Mouse (Mus musculus) adrenal gland, postnatal 10 days (tissue): ENCODE data around the gene Wfdc18. TPM values are rescaled to one million over a fixed set of nuclear protein-coding genes. Genes with fewer than 3 reads are reported as not detected.
A peak's percentile ranks its signal among the peaks of the same experiment; 100 is the strongest.

ENCODE experiments used
- DNase-seq: peaks from one replicate; pipeline ENCODE4 v3.0.0; 2021; ENCODE audit warnings: mixed read lengths
- long read RNA-seq, 2 experiments: library from polyadenylated mRNA; stranded (forward); transcript quantifications; one replicate each; pipeline ENCODE4 v2.0.0; 2021
- total RNA-seq, 2 experiments: library from RNA; stranded (reverse); gene quantifications; 2 replicates each; pipeline ENCODE4 v1.2.3; 2021

Wfdc18 gene
- not detected for total RNA-seq
- long read RNA-seq, experiment 1, result 0 reads
- long read RNA-seq, experiment 2, result 0 reads

DNA sequence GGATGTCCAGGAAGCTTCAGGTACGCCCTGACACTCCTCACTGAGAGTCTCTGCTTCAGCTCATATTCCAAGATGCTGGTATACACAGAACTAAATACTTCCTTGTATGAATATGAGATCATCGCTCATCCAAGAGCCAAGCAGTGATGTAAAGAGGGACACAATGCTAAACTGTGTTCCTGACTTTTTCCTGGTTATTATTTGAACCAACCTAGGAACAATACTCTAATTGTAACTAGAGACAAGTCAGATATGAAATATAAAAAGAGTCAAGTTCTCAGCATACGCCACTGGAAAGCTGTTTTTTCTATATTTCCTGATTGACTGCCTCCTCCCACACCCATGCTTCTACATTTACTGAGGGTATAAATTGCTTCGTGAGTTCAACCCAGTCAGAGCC is at the start of gene Wfdc18:
Wfdc18 (plus strand) TSS at position 301 of the 400 bp plus-strand sequence.
- no peak for DNase-seq

DNA sequence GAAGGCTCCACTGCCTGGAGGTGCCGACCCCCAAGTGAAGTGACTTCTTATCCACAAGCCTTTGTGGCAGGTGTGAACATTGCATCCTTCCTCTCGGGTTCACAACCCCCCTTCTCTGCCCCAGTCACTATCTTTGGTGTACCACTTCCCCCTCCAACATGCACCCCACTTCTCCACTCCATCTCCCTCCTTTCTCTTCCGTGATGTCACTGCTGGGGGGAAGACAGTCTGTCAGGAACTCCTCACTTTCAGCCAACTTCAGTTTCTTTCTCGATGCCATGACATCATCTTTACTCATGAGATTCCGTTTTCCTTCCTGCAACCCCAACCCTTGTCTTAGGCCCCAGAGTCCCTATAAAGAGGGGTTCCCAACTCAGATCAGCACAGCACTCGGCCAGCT is 46.6 kb upstream of the Wfdc18 start, which contains the start of gene Ccl4:
Ccl4 (plus strand) TSS at position 381 of the 400 bp plus-strand sequence.
- DNase-seq, result no peak

DNA sequence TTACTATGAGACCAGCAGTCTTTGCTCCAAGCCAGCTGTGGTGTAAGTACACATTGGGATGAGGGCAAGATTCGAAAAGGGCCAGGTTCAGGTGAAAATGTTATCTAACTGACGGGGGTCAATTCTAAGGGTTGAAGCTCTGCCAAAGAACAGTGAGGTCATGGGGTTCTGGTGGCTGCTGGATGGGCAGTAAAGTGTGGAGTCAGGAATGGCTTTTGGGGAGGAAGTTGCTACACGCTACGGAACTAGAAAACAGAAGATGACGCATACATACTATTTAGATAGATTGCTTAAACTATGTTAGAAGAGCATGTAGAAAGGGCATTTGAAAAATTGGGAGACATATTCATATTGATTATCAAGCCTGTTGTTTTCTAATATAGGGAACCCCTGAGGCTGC is 45.3 kb upstream of the Wfdc18 start:
- no peak for DNase-seq

DNA sequence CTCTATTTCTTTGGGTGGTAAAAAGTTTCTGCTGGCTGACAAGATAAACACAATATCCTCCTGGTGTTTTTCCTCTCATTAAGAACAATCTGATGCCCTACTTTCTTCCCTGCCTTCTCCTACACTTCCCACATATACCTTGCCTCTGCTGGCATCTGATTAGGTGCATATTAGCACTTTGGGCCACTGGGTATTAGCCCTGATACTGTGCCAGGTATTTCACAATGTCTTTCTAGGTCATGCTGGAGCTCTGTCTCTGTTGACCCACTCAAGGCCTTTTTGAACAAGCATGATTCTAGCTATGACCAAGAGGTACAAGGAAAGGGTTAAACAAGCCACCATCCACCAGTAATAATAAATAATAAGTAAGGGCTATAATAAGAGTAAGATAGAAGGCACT is 37.1 kb upstream of the Wfdc18 start:
- peak; percentile 36 for DNase-seq

DNA sequence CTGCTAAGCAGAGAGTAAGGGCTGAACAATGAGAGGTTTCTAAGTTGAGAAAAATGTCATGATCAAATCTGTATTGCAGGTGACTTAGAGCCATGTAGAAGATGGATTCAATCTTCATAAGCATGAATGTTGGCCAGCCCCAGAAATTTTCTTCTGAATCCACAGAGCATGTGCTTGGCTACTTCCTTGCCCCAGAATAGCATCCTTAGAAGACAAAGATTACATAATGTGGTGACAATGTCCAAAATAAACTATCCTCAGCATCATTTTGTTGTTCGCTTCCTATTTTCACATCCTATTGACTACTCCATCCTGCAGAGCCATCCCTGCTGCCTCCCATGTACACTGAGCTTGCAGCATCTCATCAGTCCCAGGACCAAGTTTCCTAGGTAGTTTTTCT is 33.1 kb upstream of the Wfdc18 start:
- DNase-seq, result no peak

DNA sequence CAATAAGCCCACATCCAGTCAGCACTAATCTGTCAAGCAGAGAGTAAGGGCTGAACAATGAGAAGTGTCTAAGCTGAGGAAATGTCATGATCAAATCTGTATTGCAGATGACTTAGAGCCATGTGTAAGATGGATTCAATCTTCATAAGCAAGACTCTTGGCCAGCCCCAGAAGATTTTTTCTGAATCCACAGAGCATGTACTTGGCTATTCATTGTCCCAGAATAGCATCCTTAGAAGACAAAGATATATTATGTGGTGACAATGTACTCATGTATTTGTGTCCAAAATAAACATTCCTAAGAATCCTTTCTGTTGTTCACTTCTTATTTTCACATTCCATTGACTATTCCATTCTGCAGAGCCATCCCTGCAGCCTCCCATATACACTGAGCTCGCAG is 18.9 kb upstream of the Wfdc18 start:
- no peak for DNase-seq

DNA sequence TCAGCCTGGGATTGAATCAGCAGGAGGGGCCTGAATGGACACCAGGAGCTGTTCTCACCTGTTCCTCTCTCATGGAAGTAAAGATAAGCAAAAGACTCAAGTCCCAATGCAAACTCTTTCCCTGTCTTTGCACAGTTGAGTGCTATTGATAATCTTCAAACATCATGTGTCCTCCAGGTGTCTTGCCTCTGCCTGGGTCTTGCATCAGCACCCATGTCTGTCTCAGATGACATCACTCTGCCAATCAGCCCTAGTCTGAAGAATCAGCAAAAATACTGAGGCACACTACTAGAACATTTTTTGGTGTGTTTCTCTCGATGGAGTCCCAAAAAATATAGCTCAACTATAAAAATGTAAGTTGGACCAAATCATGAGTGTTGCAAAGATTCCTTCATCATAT is 16.8 kb upstream of the Wfdc18 start:
- DNase-seq, result no peak

DNA sequence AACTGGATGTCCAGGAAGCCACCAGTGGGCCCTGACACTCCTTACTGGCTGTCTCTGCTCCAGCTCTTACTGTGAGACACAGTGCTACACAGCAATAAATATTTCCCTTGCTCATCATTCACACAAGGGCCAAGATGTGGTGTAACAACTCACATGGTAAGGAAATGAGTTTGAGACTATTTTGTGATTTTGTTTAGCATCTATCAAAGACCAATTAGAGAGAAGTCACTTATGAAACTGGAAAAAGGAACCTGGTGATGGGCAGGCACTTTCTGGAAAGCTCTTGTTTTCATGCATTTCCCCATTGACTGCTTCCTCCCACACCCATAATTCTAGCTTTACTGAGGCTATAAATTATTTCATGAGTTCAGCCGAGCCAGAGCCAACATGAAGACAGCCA is 5.1 kb upstream of the Wfdc18 start, which contains the start of gene Wfdc17:
Wfdc17 (plus strand) TSS at position 287 of the 400 bp plus-strand sequence.
- no peak for DNase-seq

DNA sequence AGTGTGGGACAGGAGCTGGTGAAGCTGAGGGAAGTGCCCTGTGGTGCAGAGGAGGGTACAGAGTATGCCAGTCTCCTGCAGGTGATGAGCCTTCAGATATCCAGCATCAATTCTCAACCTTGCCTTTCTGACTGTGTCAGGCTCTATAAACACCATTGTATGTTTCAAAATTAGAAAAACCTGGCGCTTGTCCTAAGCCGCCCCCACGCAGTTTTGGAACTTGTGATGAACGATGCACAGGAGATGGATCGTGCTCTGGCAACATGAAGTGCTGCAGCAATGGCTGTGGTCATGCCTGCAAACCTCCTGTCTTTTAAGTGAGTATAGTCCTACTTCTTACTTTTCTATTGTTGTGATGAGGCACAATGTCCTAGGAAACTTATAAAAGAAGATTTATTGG is 868 bp downstream of the Wfdc18 start:
- DNase-seq, result no peak

DNA sequence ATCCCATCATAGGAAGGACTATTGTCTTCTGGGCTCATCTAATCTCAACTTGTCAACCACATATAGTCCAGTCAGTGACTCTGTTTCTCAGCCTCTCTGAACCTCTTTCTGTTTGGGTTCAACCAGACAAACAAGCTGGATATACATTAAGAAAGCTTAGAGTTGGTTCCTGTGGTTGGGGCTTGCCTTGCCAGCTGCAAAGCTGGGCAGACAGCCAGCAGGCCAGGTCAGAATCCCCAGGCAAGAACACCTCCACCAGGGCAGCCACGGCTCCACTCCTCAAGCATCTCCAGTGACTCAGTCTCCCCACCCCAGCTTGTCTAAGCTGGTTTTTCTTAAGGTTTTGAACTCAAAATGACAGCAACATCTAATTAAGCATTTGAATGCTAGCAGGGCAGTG is 3.9 kb downstream of the Wfdc18 start:
- DNase-seq, result no peak

DNA sequence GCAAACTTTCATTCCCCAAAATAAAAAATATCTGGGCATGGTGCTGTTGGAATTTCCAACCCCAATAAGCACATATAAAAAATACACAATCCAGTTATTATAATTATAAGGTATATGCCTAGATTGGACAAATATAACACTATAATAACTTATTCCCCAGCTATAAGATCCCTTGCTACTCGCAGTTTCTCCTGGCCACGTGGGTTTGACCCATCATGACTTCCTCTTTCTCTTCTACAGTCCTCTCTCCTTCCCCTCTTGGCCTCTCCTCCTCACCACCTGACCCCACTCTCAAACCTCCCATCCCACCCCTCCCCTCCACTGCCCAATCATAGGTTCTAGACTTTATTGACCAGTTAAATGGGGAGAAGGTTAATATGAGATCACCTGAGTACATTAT is 5.1 kb downstream of the Wfdc18 start:
- DNase-seq, result no peak

DNA sequence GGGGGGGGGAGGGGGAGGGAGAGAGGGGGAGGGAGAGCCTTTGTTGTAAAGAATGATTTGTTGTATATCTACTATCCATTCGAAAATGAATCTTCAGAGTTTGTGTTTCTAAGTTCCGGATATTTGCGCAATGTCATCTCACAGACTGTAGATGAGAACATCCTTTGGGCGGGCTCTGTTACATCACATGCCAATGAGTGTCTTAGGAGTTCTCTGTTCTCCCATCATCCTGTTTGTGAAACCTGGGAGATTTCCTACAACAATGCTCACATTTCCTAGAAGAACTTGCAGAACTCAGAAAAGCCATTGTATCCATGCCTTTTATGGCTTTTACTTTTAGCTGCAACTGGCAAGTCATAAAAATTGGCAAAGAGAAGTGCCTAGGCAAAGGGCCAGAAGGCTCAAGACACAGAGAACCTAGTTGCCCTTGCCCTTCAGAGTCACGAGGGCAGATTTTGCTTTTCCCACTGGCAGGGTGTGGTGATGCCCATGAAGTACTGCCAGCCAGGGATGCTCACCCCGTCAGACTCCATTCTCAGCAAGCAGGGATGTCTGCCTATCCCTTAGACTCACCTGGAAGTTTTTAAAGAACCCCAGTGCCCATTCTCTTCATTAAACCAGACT is 8.3 kb downstream of the Wfdc18 start:
- peak; percentile 59 for DNase-seq

DNA sequence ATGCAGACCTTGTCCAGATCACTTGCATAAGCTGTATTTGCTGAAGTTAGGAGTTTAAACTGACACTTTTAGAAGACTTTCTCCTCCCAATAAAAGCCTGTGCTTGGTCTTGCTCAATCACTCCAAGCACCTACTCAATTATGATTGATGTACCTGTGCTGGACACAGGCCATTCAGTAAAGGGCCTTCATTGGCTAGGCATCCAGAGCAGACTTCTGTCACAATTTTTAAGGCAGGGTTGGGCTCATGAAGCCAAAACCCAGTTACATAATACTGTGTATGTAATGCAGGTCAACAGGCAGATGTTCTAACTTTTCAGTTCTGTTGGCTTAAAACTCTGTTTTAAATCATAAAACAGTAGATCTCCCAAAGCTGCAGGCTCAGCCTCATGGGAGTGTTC is 12.0 kb downstream of the Wfdc18 start:
- DNase-seq, result no peak

DNA sequence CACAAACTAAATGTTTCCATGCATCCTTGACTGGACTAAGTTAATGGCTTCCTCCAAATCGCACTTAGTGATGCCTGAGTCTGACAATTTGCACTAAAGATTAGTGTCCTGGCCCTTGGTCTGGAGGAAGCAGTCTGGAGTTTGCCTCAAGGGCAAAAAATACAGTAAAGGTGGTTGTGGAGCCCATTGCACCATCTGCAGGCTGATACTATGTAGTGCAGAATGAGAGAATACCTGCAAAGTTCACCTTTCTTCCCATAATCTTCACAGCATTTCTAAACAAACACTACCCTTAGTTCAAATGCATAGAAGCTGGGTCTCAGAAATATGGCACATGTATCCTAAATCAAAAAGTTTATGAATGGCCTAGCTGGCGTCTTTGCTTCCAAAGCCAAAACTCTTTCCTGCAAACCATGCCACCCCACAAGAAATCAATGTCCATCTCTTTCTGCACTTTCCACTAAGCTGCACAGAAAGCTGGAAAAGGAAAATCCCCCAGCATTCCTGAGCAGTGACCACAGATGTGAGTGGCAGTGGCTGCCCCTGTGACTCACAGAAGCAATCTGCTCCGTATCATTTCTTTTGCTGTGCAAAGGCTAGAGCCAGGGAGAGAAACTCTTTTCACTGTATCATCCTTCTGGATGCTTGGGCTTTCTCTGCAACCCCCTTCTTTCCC is 20.1 kb downstream of the Wfdc18 start:
- no peak for DNase-seq

DNA sequence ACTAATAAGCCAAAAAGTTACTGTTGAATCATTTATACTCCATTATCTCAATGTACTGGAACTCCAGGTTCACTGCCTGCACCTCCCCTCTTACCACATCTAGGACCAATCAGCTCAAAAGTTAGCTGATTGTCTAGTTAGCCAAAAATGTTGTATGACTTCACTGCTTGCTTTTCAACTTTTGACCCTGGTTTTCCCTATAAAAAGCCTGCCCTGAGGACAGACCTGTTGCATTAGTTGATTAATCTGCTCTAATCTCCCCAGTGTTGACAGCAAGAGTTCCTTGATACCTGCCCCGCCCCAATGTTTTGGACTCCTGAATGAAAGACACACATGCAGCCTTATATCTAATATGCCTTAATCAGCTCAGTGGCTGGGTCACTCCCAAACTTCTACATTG is 22.3 kb downstream of the Wfdc18 start:
- DNase-seq, result no peak

DNA sequence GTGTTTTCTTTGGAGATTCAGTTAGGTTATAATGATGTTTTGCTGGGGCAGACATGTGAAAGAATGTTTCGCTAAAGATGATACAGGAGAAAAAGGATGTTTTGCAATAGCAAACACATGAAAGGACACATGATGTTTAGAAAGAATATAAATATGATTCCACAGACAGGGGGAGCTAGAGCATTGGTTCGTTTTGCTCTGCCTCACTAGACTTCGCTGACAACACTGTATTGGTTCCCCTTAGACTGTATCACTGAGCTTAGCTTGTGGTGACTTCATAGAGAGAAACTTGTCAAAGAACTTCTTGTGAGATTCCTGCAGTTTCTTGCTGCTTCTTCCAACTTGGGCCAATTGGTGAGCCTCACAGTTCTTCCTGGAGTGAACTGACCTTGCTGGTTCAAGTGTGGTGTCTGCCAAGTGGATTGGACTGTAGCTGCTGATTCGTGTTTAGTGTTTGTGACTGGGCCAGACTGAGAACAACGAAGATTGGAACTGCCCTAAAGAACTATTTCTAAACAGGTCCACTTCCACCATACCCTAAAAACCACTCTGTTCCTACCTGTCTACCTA is 24.3 kb downstream of the Wfdc18 start:
- DNase-seq, result no peak

DNA sequence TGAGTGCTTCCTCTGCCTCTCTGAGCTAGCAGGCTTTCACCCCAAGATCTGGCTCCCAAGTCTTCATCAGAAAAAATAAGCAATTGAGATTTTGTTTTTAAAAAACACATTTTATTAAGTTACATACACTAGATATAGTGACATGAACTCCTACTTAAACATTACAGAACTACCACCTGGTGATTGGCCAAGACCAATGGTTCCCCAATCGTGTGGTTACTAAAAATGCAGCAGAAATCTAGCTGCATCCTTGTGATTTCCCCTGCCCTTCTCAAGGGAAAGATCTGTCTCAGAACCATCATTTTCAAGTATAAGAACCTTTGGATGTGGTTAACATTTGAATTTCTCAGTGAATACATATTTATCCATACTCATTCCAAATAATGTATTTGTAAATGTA is 25.4 kb downstream of the Wfdc18 start:
- no peak for DNase-seq

DNA sequence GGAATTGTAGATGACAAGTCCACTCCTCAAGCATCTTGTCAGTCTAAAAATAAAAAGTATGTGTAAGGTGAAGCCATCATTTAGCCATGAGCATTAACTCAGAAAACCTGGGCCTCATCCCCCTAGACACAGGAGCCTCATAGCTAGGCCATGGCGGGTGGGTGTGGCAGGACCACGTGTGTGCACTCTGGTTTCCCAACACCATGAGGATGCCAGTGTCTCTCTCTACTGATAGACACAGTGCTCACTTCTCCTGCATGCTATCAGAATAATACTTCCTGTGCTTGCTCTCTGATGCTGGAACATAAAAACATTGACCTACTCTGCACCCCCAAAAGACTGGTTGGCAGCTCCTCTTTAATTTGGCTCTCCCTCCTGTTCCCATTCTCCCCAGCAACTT is 27.1 kb downstream of the Wfdc18 start:
- DNase-seq, result no peak

DNA sequence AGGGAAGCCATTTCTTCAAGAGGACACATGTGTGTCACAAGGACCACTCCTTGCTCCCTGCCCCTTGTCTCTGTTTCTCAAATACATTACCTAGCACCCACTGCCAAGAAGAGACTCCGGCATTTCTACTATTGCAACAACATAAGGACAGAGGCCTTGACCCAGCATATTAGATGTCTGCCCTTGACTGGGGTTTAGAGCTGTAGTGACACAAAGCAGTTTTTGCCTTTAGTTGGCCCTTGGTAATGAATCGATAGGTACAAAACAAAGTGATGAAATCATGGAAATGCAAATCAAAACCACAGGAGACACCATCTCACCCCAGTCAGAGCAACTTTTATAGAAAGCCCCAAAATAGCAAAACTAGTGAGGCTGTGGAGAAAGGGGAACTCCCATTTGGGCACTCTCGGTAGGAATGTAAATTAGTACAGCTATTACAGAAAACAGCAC is 28.3 kb downstream of the Wfdc18 start:
- no peak for DNase-seq

DNA sequence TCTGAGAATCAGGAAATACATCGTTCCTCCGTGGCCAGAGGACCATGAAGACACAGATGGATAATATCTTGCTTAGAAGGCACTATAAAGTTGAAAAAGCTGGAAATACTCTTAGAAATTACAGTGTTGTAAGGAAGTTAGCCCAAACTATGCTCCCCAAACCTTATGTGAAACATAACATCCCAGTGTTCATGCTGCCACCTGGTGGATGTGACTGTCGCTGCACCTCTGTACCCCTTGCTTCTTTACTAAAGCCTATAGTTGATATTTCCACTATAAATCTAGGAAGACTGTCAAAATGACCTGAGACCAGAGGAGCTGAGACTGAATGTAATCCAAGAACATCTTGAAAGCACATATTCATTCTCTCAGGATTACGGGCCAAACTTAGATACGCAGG is 30.4 kb downstream of the Wfdc18 start:
- peak; percentile 85 for DNase-seq

DNA sequence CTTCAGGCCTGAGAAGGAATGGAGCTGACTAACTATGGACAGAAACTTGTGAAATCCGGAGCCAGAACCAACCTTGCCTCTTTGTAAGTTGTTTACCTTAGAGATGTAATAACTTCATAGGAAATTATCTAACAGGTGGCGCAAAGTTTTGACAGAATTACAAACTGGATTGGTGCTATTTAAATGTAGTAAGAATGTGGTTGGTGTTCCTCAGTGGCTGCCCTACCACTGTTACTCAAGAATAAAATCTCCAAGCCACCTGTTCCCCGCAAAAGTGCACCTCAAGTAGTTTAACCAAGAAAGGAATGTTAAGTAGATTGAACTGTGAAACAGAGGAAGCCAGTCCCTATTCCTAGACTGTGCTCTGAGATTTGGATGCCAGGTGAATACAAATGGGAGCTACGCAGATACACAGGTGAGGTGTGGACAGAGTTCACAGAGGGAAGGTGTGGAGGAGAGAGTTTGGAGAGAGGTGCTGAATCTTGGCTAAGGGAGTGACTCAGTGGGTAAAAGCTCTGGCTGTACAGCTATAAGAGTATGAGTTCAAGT is 31.7 kb downstream of the Wfdc18 start:
- no peak for DNase-seq

DNA sequence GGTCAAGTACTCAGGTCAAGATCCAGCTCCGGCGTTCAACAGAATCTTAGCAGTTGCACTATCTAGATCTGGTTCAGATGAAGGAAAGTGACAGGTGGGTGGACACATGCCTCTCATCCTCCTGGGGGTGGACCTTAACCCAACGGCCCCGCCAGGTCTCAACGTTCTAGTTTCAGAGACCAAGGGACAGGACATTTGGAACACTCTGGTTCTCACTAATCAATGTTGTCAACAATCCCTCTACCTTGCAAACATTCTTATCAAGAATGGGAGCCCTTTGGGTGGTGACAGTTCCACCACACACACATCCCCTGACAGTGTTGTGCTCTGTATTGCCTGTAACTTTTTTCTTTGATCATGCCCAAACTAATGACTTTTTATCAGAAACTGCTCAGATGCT is 33.0 kb downstream of the Wfdc18 start:
- DNase-seq, result no peak

DNA sequence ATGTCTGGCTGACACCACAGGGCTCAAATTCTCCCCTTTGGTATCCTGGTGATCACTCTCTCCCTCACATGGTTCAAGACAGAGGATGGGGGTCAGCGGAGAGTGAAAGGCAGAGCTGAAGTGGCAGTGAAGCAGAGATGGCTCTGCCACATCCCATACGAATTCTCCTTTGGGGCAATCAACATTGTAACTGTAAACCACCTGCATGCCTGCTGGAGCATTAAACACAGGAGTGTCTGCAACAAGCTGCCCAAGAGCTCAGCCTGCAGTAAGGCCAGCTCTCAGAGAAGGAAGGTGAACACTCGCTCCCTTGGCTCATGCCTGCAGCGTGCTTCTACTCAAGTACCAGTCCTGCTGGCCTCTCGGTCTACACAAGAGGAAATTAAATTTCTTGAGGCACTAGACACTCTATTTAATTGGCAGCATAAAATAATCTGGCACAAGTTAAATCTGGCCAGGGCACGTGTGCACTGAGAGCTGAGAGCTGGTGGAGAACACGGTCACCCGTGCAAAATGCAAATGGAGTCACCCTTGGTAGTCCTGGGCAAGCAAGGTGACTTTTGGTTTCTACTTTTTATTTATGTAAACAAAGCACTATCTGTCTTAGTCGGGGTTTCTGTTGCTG is 34.0 kb downstream of the Wfdc18 start:
- no peak for DNase-seq
